Mouse (Mus musculus): ENCODE measurements around the gene Mfap1a. TPM values are rescaled to one million over a fixed set of nuclear protein-coding genes. Genes with fewer than 3 reads are reported as not detected.
"Not testable (repeated sequence)": the region's sequence is repeated elsewhere in the genome, so short reads cannot be mapped to it uniquely, and the experiment has no call there.

Mfap1a gene
- polyA plus RNA-seq, 1 experiment from 2014 or later = 8.2 TPM

- Histone ChIP-seq H3K9me3 (ENCODE audit: low read length) (no peaks in the 10 kb centered on the region), H3K4me1 (ENCODE audit: insufficient read depth) (no peaks in the 10 kb centered on the region), H3K9ac (replicated peaks) (no peak overlapping the region), H3K27ac (ENCODE audit: low read depth) (no peak overlapping the region), H3K4me2 (ENCODE audit: low read depth, low read length) (no peak overlapping the region), H3K27me3 (ENCODE audit: insufficient read depth, low read length) (no peaks in the 10 kb centered on the region), H3K4me3 (ENCODE audit: low read depth, low read length) (no peak overlapping the region), H3K36me3 (replicated peaks; ENCODE audit: insufficient read depth, low read length) (peaks cover 38% of the 10 kb centered on the region)
- TF ChIP-seq CTCF (IDR thresholded peaks at IDR 0.05; ENCODE audit: low read depth) = no peak
- no peak for TF ChIP-seq EP300 (IDR thresholded peaks at IDR 0.05; ENCODE audit: low read depth)
- DNase-seq (no peak), ATAC-seq (no peak)
- WGBS (ENCODE audit: insufficient replicate concordance) = 83% methylated on average over 2 of the region's 2 CpGs
These were observed 15.5 kb upstream of the Mfap1a start for GRCm38 (mm10) chr2:121522006-121522405.

GRCm38 (mm10) chr2:121518711-121519110 is 12.2 kb upstream of the Mfap1a start:
- H3K36me3 ChIP-seq (replicated peaks; ENCODE audit: insufficient read depth, low read length) = peaks cover 29% of the 10 kb centered on the region; the same call in 1 of the 2 replicates
- not testable (repeated sequence) for H3K4me3 ChIP-seq (ENCODE audit: low read depth, low read length); H3K9ac ChIP-seq (replicated peaks); H3K27ac ChIP-seq (ENCODE audit: low read depth); H3K9me3 ChIP-seq (ENCODE audit: low read length); DNase-seq; H3K4me2 ChIP-seq (ENCODE audit: low read depth, low read length); H3K27me3 ChIP-seq (ENCODE audit: insufficient read depth, low read length); H3K4me1 ChIP-seq (ENCODE audit: insufficient read depth); ATAC-seq
- 88% methylated on average over 4 of the region's 4 CpGs for WGBS (ENCODE audit: insufficient replicate concordance)

- DNase-seq = no peak
- Histone ChIP-seq H3K9ac (replicated peaks) (no peak overlapping the region), H3K4me2 (ENCODE audit: low read depth, low read length) (no peak overlapping the region), H3K9me3 (ENCODE audit: low read length) (no peaks in the 10 kb centered on the region), H3K27me3 (ENCODE audit: insufficient read depth, low read length) (no peaks in the 10 kb centered on the region), H3K36me3 (replicated peaks; ENCODE audit: insufficient read depth, low read length) (peaks cover 29% of the 10 kb centered on the region; the same call in 1 of the 2 replicates), H3K4me1 (ENCODE audit: insufficient read depth) (no peaks in the 10 kb centered on the region), H3K4me3 (ENCODE audit: low read depth, low read length) (no peak overlapping the region), H3K27ac (ENCODE audit: low read depth) (no peak overlapping the region)
- ATAC-seq = no peak
- TF ChIP-seq EP300 (IDR thresholded peaks at IDR 0.05; ENCODE audit: low read depth) (no peak), CTCF (IDR thresholded peaks at IDR 0.05; ENCODE audit: low read depth) (no peak)
- 90% methylated on average over 5 of the region's 5 CpGs for WGBS (ENCODE audit: insufficient replicate concordance)
These were observed 11.6 kb upstream of the Mfap1a start for GRCm38 (mm10) chr2:121518106-121518505.

- WGBS (ENCODE audit: insufficient replicate concordance) = 93% methylated on average over 4 of the region's 4 CpGs
- ATAC-seq = no peak
- H3K9ac ChIP-seq (replicated peaks) = no peak overlapping the region
- H3K36me3 ChIP-seq (replicated peaks; ENCODE audit: insufficient read depth, low read length) = peaks cover 37% of the 10 kb centered on the region
- no peak overlapping the region for H3K27ac ChIP-seq (ENCODE audit: low read depth)
- no peaks in the 10 kb centered on the region for H3K27me3 ChIP-seq (ENCODE audit: insufficient read depth, low read length)
- peaks cover 3% of the 10 kb centered on the region; the same call in 1 of the 2 replicates for H3K4me1 ChIP-seq (ENCODE audit: insufficient read depth)
- H3K4me3 ChIP-seq (ENCODE audit: low read depth, low read length) = no peak overlapping the region
- H3K4me2 ChIP-seq (ENCODE audit: low read depth, low read length) = no peak overlapping the region
- TF ChIP-seq EP300 (IDR thresholded peaks at IDR 0.05; ENCODE audit: low read depth) (no peak), CTCF (IDR thresholded peaks at IDR 0.05; ENCODE audit: low read depth) (no peak)
- no peaks in the 10 kb centered on the region for H3K9me3 ChIP-seq (ENCODE audit: low read length)
- DNase-seq = no peak
These were observed 7.7 kb upstream of the Mfap1a start for GRCm38 (mm10) chr2:121514211-121514610.

GRCm38 (mm10) chr2:121512991-121513765 is 6.7 kb upstream of the Mfap1a start:
- not testable (repeated sequence) for H3K27ac ChIP-seq (ENCODE audit: low read depth); H3K9me3 ChIP-seq (ENCODE audit: low read length); H3K9ac ChIP-seq (replicated peaks); H3K4me2 ChIP-seq (ENCODE audit: low read depth, low read length); H3K27me3 ChIP-seq (ENCODE audit: insufficient read depth, low read length); H3K4me3 ChIP-seq (ENCODE audit: low read depth, low read length); H3K4me1 ChIP-seq (ENCODE audit: insufficient read depth); ATAC-seq; DNase-seq
- WGBS (ENCODE audit: insufficient replicate concordance) = 85% methylated on average over 4 of the region's 5 CpGs
- peaks cover 32% of the 10 kb centered on the region for H3K36me3 ChIP-seq (replicated peaks; ENCODE audit: insufficient read depth, low read length)

- ATAC-seq = no peak
- H3K4me2 ChIP-seq (ENCODE audit: low read depth, low read length) = no peak overlapping the region
- H3K9me3 ChIP-seq (ENCODE audit: low read length) = no peaks in the 10 kb centered on the region
- no peak for DNase-seq
- peaks cover 8% of the 10 kb centered on the region for H3K4me1 ChIP-seq (ENCODE audit: insufficient read depth)
- no peak overlapping the region for H3K9ac ChIP-seq (replicated peaks)
- no peaks in the 10 kb centered on the region for H3K27me3 ChIP-seq (ENCODE audit: insufficient read depth, low read length)
- TF ChIP-seq CTCF (IDR thresholded peaks at IDR 0.05; ENCODE audit: low read depth) (no peak), EP300 (IDR thresholded peaks at IDR 0.05; ENCODE audit: low read depth) (no peak)
- no peak overlapping the region for H3K27ac ChIP-seq (ENCODE audit: low read depth)
- H3K36me3 ChIP-seq (replicated peaks; ENCODE audit: insufficient read depth, low read length) = peaks cover 21% of the 10 kb centered on the region
- no peak overlapping the region for H3K4me3 ChIP-seq (ENCODE audit: low read depth, low read length)
- 90% methylated on average over 8 of the region's 8 CpGs for WGBS (ENCODE audit: insufficient replicate concordance)
These were observed 4.9 kb upstream of the Mfap1a start for GRCm38 (mm10) chr2:121511401-121511800.

All from liver, postnatal 0 days (tissue).